Mouse (Mus musculus) heart, postnatal 0 days (tissue): ENCODE data around the gene Hint2. TPM values are rescaled to one million over a fixed set of nuclear protein-coding genes. Genes with fewer than 3 reads are reported as not detected.

ENCODE experiments used
- ATAC-seq: fragments of 200-750 bp; cut with Nextera tagmentation; 2 replicates; pipeline ENCODE4 v1.8.0; 2017; ENCODE audit warnings: low read depth, moderate number of reproducible peaks, moderate library complexity; ENCODE audit not compliant: insufficient read depth
- DNase-seq: peaks from one replicate; pipeline ENCODE4 v3.0.0-alpha.2; 2016; ENCODE audit warnings: low spot score
- H3K27ac ChIP-seq: fragments of 300-500 bp; sonication (generic); 2 replicates; pipeline ENCODE4 v1.5.1; 2014; ENCODE audit warnings: low read depth, mild to moderate bottlenecking
- H3K27me3 ChIP-seq: fragments of 300-500 bp; sonication (generic); 2 replicates; pipeline ENCODE4 v1.6.1; 2014; ENCODE audit warnings: low read length, mixed read lengths; ENCODE audit not compliant: control insufficient read depth, insufficient read depth
- H3K36me3 ChIP-seq: fragments of 300-500 bp; sonication (generic); replicated peaks from 2 replicates; pipeline ENCODE4 v1.6.1; 2014; ENCODE audit warnings: low read length, mixed read lengths; ENCODE audit not compliant: control insufficient read depth, insufficient read depth
- H3K4me1 ChIP-seq: fragments of 300-500 bp; sonication (generic); 2 replicates; pipeline ENCODE4 v1.6.1; 2014; ENCODE audit warnings: antibody characterized with exemption; ENCODE audit not compliant: control insufficient read depth, insufficient read depth
- H3K4me2 ChIP-seq: fragments of 300-500 bp; sonication (generic); 2 replicates; pipeline ENCODE4 v1.6.1; 2014; ENCODE audit warnings: low read depth, mild to moderate bottlenecking, low read length, moderate library complexity
- H3K4me3 ChIP-seq: fragments of 300-500 bp; sonication (generic); 2 replicates; pipeline ENCODE4 v1.5.1; 2014; ENCODE audit warnings: low read depth, low read length
- H3K9ac ChIP-seq: fragments of 300-500 bp; sonication (generic); replicated peaks from 2 replicates; pipeline ENCODE4 v1.6.1; 2014; ENCODE audit warnings: low read depth, low read length, mixed read lengths
- H3K9me3 ChIP-seq: fragments of 300-500 bp; sonication (generic); replicated peaks from 2 replicates; pipeline ENCODE4 v1.6.1; 2016; ENCODE audit warnings: low read length; ENCODE audit not compliant: control insufficient read depth
- CTCF ChIP-seq: IDR thresholded peaks from 2 replicates; pipeline ENCODE4 v1.5.1; 2016; ENCODE audit warnings: antibody characterized with exemption, control low read depth, low read depth
- EP300 ChIP-seq: IDR thresholded peaks from 2 replicates; pipeline ENCODE4 v1.6.1; 2016; ENCODE audit warnings: antibody characterized with exemption, low read depth
- WGBS: fragments of 180-500 bp; shearing (Covaris S2); extraction: QIAGEN DNeasy Blood & Tissue Kit; methylation state at CpG from one replicate; pipeline ENCODE4 v1.1.7; 2014; 5-methylcytosine and 5-hydroxymethylcytosine counted together
- polyA plus RNA-seq: library from polyadenylated mRNA; unstranded; fragments of >200 nt; fragmentation: Nextera tagmentation; extraction: Ambion mirVana; gene quantifications from 2 replicates; pipeline ENCODE4 v1.2.1, GENCODE M21; 2015
- total RNA-seq: library from RNA; depleted of rRNA; stranded (reverse); fragments of >200 nt; gene quantifications from 2 replicates; pipeline ENCODE4 v1.2.3, GENCODE M21; 2014; ENCODE audit warnings: low replicate concordance

The Hint2 gene
- total and polyA plus RNA-seq, 2 experiments from 2014 or later, result 322 to 358 TPM

DNA sequence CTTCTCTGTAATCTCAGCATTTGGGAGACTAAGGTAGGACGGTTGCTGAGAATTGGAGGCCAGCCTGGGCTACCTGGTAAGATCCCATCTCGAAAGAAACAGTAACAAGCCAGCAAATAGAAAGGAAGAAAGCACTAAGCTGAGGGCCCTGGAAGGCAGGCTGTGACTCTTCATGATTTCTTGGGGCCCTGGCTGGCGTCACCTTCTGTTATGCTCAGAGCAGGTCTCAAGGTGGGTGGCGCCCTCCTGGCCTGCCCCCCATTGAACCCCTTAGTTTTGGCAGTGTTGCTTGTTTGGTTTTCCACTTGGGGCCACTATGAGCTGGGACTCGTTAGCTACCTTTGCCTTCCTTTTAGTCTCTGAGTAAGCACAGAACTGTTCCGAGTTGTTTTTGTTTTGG, 19.5 kb downstream of the Hint2 start:
- H3K4me1 ChIP-seq, result peaks cover 15% of the 10 kb centered on the region; the same call in 1 of the 2 replicates
- H3K36me3 ChIP-seq, result peaks cover 9% of the 10 kb centered on the region; the same call in 1 of the 2 replicates
- no peak for TF ChIP-seq EP300
- TF ChIP-seq CTCF, result no peak
- WGBS, result 82% methylated on average over 6 of the region's 6 CpGs
- no peak overlapping the region for H3K4me2 ChIP-seq
- DNase-seq (no peak), ATAC-seq (no peak)
- H3K9ac ChIP-seq, result no peak overlapping the region
- H3K27ac ChIP-seq, result no peak overlapping the region
- H3K4me3 ChIP-seq, result no peak overlapping the region
- H3K9me3 ChIP-seq, result no peaks in the 10 kb centered on the region
- no peaks in the 10 kb centered on the region for H3K27me3 ChIP-seq

DNA sequence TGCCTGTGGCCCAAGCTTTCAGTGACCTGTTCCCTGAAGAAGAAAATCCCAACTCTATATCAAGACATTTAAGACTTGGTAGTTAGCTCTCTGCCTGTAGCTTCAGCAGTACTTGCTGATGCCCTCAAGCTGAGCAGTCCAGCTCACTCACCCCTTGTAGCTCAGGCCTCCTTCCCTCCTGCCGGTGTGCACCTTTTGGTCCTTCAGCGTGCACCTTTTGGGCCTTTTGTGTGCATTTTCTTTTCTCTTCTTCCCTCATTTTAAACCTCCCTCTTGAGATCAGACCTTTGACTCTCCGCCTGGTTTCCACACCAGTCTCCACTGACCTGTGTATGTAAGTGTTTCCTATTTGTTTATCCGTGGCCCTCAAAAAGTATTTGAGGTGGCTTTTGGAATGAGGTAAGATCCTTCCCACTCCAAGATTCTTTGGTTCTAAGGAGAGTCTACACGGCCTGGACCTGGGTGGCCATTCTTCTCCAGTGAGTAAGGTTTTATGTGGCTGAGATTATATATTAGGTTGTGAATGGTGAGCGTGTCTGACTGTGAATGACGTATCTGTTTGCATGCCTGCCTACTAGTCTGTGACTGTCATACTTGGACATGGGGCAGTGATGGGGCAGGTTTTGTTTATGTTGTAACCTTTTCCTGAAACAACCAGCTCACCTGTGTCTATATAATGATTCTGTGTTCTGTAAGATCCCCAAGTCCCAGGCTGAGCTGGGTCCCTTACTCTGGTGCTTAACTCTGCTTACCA, 21.5 kb downstream of the Hint2 start:
- no peak overlapping the region for H3K4me2 ChIP-seq
- no peak for DNase-seq
- no peak for TF ChIP-seq CTCF
- no peak for TF ChIP-seq EP300

DNA sequence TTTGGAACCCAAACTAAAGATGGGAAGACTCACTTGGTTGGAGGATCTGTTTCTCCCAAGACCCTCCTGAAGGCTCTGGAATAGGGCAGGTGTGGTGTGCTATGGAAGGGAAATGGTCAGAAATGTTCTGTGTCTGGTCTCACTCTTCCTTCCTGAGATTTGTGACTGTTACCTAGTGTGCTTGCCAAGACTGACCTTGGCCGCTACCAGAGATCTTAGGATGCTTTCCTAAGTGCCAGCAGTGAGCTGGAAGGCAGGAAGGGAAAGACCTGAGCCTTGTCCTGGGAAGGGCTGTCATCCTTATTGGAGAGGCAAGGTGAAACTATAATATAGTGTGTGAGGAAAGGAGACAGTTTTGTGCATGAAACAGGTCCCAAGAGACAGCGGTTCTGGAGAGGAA, 22.5 kb downstream of the Hint2 start:
- Histone ChIP-seq H3K4me2 (no peak overlapping the region), H3K4me3 (no peak overlapping the region), H3K36me3 (no peaks in the 10 kb centered on the region), H3K9me3 (no peaks in the 10 kb centered on the region), H3K4me1 (peaks cover 15% of the 10 kb centered on the region; the same call in 1 of the 2 replicates), H3K27me3 (no peaks in the 10 kb centered on the region), H3K9ac (no peak overlapping the region), H3K27ac (no peak overlapping the region)
- ATAC-seq, result no peak
- DNase-seq, result no peak
- WGBS, result 94% methylated on average over 2 of the region's 2 CpGs
- TF ChIP-seq CTCF, result no peak
- TF ChIP-seq EP300, result no peak

More for the DNA sequence above, 21.5 kb downstream of the Hint2 start:
- WGBS, result 81% methylated on average over 7 of the region's 7 CpGs
- H3K4me3 ChIP-seq, result no peak overlapping the region
- no peak for ATAC-seq
- H3K9ac ChIP-seq, result no peak overlapping the region
- H3K27ac ChIP-seq, result no peak overlapping the region
- H3K36me3 ChIP-seq, result no peaks in the 10 kb centered on the region
- no peaks in the 10 kb centered on the region for H3K27me3 ChIP-seq
- H3K4me1 ChIP-seq, result peaks cover 15% of the 10 kb centered on the region; the same call in 1 of the 2 replicates
- H3K9me3 ChIP-seq, result no peaks in the 10 kb centered on the region

DNA sequence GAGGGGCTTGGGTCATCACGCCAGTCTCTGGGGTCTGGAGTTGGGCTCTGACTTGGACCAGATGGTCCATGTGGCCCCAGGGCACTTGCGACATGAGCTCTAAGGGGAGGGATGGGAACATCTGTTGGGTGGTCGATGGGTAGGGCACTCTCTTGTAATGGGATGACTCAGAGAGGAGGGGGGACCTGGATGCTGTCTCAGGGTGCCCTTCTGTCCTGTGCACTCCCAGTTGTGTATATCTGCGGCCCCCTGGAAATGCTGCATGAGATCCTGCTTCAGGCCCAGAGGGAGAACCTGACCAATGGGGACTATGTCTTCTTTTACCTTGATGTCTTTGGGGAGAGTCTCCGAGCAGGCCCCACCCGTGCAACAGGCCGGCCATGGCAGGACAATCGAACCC, 23.0 kb downstream of the Hint2 start:
- TF ChIP-seq CTCF (no peak), EP300 (no peak)
- Histone ChIP-seq H3K9me3 (no peaks in the 10 kb centered on the region), H3K27me3 (no peaks in the 10 kb centered on the region), H3K36me3 (no peaks in the 10 kb centered on the region), H3K4me3 (no peak overlapping the region), H3K9ac (no peak overlapping the region), H3K4me2 (no peak overlapping the region), H3K4me1 (peaks cover 15% of the 10 kb centered on the region; the same call in 1 of the 2 replicates), H3K27ac (no peak overlapping the region)
- DNase-seq (no peak), ATAC-seq (no peak)
- 88% methylated on average over 8 of the region's 8 CpGs for WGBS

DNA sequence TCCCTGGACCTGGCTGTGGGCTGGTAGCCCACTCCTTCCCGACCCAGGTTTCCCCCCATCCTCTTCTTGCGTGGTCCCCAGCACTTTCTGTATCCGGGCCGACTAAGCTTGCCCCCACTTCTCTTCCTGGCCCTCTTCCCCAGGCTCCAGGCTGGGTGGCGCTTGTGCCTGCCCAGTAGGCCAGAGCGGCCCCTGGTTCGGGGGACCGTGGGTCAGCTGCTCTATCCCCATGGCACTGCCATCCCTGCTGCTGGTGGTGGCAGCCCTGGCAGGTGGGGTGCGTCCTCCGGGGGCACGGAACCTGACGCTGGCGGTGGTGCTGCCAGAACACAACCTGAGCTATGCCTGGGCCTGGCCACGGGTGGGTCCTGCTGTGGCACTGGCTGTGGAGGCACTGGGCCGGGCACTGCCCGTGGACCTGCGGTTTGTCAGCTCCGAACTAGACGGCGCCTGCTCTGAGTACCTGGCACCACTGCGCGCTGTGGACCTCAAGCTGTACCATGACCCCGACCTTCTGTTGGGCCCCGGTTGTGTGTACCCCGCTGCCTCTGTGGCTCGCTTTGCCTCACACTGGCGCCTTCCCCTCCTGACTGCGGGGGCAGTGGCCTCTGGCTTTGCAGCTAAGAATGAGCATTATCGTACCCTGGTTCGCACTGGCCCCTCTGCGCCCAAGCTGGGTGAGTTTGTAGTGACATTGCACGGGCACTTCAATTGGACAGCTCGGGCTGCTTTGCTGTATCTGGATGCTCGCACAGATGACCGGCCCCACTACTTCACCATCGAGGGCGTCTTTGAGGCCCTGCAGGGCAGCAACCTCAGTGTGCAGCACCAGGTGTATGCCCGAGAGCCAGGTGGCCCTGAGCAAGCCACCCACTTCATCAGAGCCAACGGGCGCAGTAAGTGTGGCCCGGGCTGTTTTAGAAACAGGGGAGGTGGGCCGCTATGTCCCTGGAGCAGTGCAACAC, 24.0 kb downstream of the Hint2 start:
- 56% methylated on average over 42 of the region's 42 CpGs for WGBS
- Histone ChIP-seq H3K9ac (peak overlapping the region; percentile 91), H3K27me3 (no peaks in the 10 kb centered on the region), H3K4me3 (peak overlapping the region; percentile 76), H3K4me2 (peak overlapping the region; percentile 90), H3K9me3 (no peaks in the 10 kb centered on the region), H3K4me1 (peaks cover 15% of the 10 kb centered on the region; the same call in 1 of the 2 replicates), H3K36me3 (no peaks in the 10 kb centered on the region), H3K27ac (peak overlapping the region; percentile 86)
- ATAC-seq, result 0 out of 2 replicates have a peak, but pooled peaks have one; percentile 1
- TF ChIP-seq EP300 (no peak), CTCF (no peak)
- no peak for DNase-seq
